Mouse (Mus musculus) liver, embryonic 14.5 days (tissue): ENCODE data around the gene Insr. TPM values are rescaled to one million over a fixed set of nuclear protein-coding genes. Genes with fewer than 3 reads are reported as not detected.
"Not testable (repeated sequence)": the region's sequence is repeated elsewhere in the genome, so short reads cannot be mapped to it uniquely, and the experiment has no call there.

Source experiments
- ATAC-seq: fragments of 200-750 bp; cut with Nextera tagmentation; 2 replicates; pipeline ENCODE4 v1.8.0; 2017; ENCODE audit warnings: moderate number of reproducible peaks, mild to moderate bottlenecking, moderate library complexity; ENCODE audit not compliant: insufficient read depth
- DNase-seq, 3 experiments: peaks; one replicate each; pipeline ENCODE4 v3.0.0-alpha.2; 2012 to 2013; ENCODE audit warnings: low read depth in 3 of 3, low spot score in 3 of 3
- H3K27ac ChIP-seq: fragments of 300-500 bp; sonication (generic); 2 replicates; pipeline ENCODE4 v1.5.1; 2014; ENCODE audit warnings: moderate library complexity, mild to moderate bottlenecking, control low read depth, inconsistent platforms
- H3K27me3 ChIP-seq: fragments of 300-500 bp; sonication (generic); 2 replicates; pipeline ENCODE4 v1.6.1; 2014; ENCODE audit warnings: mild to moderate bottlenecking, low read length, moderate library complexity; ENCODE audit not compliant: control insufficient read depth, insufficient read depth
- H3K36me3 ChIP-seq: fragments of 300-500 bp; sonication (generic); replicated peaks from 2 replicates; pipeline ENCODE4 v1.6.1; 2014; ENCODE audit warnings: low read depth; ENCODE audit not compliant: control insufficient read depth, insufficient read depth
- H3K4me1 ChIP-seq, 2 experiments: fragments of 200-500 bp in 1 of 2; fragments of 300-500 bp in 1 of 2; sonication (generic) in 1 of 2; replicated peaks; 2 replicates each; pipeline ENCODE4 v1.6.1; 2012 to 2014; ENCODE audit warnings: antibody characterized with exemption in 1 of 2, inconsistent platforms in 1 of 2, low read length in 1 of 2; ENCODE audit not compliant: control insufficient read depth in 2 of 2, insufficient read depth in 2 of 2
- H3K4me2 ChIP-seq: fragments of 300-500 bp; sonication (generic); 2 replicates; pipeline ENCODE4 v1.6.1; 2014; ENCODE audit warnings: low read depth, mild to moderate bottlenecking, control low read depth, moderate library complexity
- H3K4me3 ChIP-seq, 2 experiments: fragments of 200-500 bp in 1 of 2; fragments of 300-500 bp in 1 of 2; sonication (generic) in 1 of 2; 2 replicates each; pipeline ENCODE4 v1.5.1; 2012 to 2014; ENCODE audit warnings: low read depth in 2 of 2, low read length in 2 of 2, mild to moderate bottlenecking in 2 of 2, control low read depth in 1 of 2, inconsistent platforms in 1 of 2, moderate library complexity in 1 of 2; ENCODE audit not compliant: insufficient read depth in 1 of 2
- H3K9ac ChIP-seq: fragments of 300-500 bp; sonication (generic); replicated peaks from 2 replicates; pipeline ENCODE4 v1.6.1; 2014; ENCODE audit warnings: mild to moderate bottlenecking, control low read depth, moderate library complexity
- H3K9me3 ChIP-seq: fragments of 300-500 bp; sonication (generic); 2 replicates; pipeline ENCODE4 v1.6.1; 2016; ENCODE audit warnings: low read length, mixed read lengths; ENCODE audit not compliant: control insufficient read depth
- CTCF ChIP-seq: IDR thresholded peaks from 2 replicates; pipeline ENCODE4 v1.5.1; 2016; ENCODE audit warnings: antibody characterized with exemption, low read depth, control low read depth
- EP300 ChIP-seq: IDR thresholded peaks from 2 replicates; pipeline ENCODE4 v1.6.1; 2016; ENCODE audit warnings: antibody characterized with exemption, low read depth
- WGBS: fragments of 180-500 bp; shearing (Covaris S2); extraction: QIAGEN DNeasy Blood & Tissue Kit; methylation state at CpG from one replicate; pipeline ENCODE4 v1.1.7; 2014; ENCODE audit not compliant: insufficient replicate concordance; 5-methylcytosine and 5-hydroxymethylcytosine counted together
- polyA plus RNA-seq, 2 experiments: library from polyadenylated mRNA; depleted of rRNA in 1 of 2; stranded (reverse) in 1 of 2; unstranded in 1 of 2; fragments of >200 nt; fragmentation: Nextera tagmentation in 1 of 2; extraction: Ambion mirVana in 1 of 2; gene quantifications; 2 replicates each; pipeline versions ENCODE4 v1.2.1 to v1.2.3; 2012 to 2014

Gene Insr
- polyA plus RNA-seq, 2 experiments, result 4.4 to 9.2 TPM

- TF ChIP-seq CTCF, result no peak
- TF ChIP-seq EP300, result no peak
- Histone ChIP-seq H3K4me2 (no peak overlapping the region), H3K36me3 (no peaks in the 10 kb centered on the region), H3K4me1 (0 out of 4 replicates have a peak, but pooled peaks cover 0 to 2% of the 10 kb centered on the region in 2 experiments), H3K27ac (no peak overlapping the region), H3K27me3 (no peaks in the 10 kb centered on the region), H3K9me3 (no peaks in the 10 kb centered on the region), H3K9ac (no peak overlapping the region), H3K4me3 (no peak overlapping the region)
- DNase-seq (no peak), ATAC-seq (no peak)
- WGBS, result 63% methylated on average over 5 of the region's 5 CpGs
Observed at GRCm38 (mm10) chr8:3316585-3316984, 37.2 kb upstream of the Insr start.

GRCm38 (mm10) chr8:3314345-3314744 is 34.9 kb upstream of the Insr start:
- Histone ChIP-seq H3K36me3 (no peaks in the 10 kb centered on the region), H3K9me3 (no peaks in the 10 kb centered on the region), H3K4me1 (0 out of 4 replicates have a peak, but pooled peaks cover 0 to 2% of the 10 kb centered on the region in 2 experiments), H3K27ac (no peak overlapping the region), H3K4me3 (no peak overlapping the region), H3K4me2 (no peak overlapping the region), H3K9ac (no peak overlapping the region), H3K27me3 (no peaks in the 10 kb centered on the region)
- TF ChIP-seq CTCF (no peak), EP300 (no peak)
- 42% methylated on average over 2 of the region's 2 CpGs for WGBS
- ATAC-seq (no peak), DNase-seq (no peak)

GRCm38 (mm10) chr8:3313843-3314242 is 34.4 kb upstream of the Insr start:
- DNase-seq (no peak), ATAC-seq (no peak)
- Histone ChIP-seq H3K4me1 (0 out of 4 replicates have a peak, but pooled peaks cover 0 to 2% of the 10 kb centered on the region in 2 experiments), H3K4me3 (no peak overlapping the region), H3K9ac (no peak overlapping the region), H3K27me3 (no peaks in the 10 kb centered on the region), H3K4me2 (no peak overlapping the region), H3K9me3 (no peaks in the 10 kb centered on the region), H3K27ac (no peak overlapping the region), H3K36me3 (no peaks in the 10 kb centered on the region)
- TF ChIP-seq EP300, result no peak
- TF ChIP-seq CTCF, result no peak
- WGBS, result 23% methylated on average over 3 of the region's 3 CpGs

DNA sequence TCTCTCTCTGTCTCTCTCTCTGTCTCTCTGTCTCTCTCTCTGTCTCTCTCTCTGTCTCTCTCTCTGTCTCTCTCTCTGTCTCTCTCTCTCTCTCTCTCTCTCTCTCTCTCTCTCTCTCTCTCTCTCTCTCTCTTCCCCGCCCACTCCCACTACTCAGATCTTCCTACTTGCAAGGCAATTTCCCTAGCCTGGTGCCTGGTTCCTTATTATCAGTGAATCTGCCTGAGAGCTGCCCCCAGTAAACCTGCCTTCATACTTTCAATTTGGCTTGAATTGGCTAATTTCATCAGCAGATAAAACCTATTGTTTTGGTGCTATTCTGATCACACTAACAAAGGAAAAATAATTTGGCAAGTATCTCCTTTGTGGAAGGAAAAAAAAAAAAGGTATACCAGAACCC is 34.0 kb upstream of the Insr start:
- not testable (repeated sequence) for H3K4me3 ChIP-seq, H3K27ac ChIP-seq, ATAC-seq, H3K9me3 ChIP-seq, H3K9ac ChIP-seq, DNase-seq, H3K4me1 ChIP-seq, H3K36me3 ChIP-seq, H3K27me3 ChIP-seq, H3K4me2 ChIP-seq
- WGBS, result 18% methylated on average over 1 of the region's 1 CpGs

DNA sequence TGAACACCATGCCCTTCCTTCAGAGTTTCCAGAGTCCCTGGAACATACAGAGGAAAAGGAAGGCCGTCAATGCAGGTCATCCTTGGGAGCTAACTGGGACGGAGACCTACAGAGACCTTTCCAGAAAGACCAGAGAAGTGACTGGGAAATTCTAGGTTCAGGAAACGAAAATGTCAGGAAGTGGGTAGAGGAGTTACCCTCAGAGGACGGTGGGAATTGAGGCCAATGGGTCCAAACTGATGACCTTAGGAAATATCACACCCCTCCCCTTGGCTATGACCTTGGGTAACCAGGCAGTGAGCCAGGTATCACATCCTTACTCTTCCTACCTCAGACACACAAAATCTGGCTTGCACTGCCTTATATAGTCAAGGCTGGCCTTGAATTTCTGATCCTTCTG is 32.1 kb upstream of the Insr start:
- TF ChIP-seq EP300 (no peak), CTCF (no peak)
- H3K27ac ChIP-seq, result no peak overlapping the region
- DNase-seq, result no peak
- H3K9me3 ChIP-seq, result no peaks in the 10 kb centered on the region
- H3K9ac ChIP-seq, result no peak overlapping the region
- ATAC-seq, result no peak
- no peaks in the 10 kb centered on the region for H3K4me1 ChIP-seq
- no peaks in the 10 kb centered on the region for H3K36me3 ChIP-seq
- no peak overlapping the region for H3K4me2 ChIP-seq
- H3K4me3 ChIP-seq, result no peak overlapping the region
- no peaks in the 10 kb centered on the region for H3K27me3 ChIP-seq
- WGBS, result 49% methylated on average over 4 of the region's 4 CpGs
